Mouse (Mus musculus) gastrocnemius, postnatal 36 days (tissue): ENCODE measurements at regions not wholly inside any gene's neighbourhood (a gene's known extent, or its start where the extent isn't known, plus 50 kb on each side); places are given as distances from the start of the nearest gene placed in this dataset.

Experiments
- DNase-seq, 2 experiments: peaks; one replicate each; pipeline ENCODE4 v3.0.0; 2022
- intact Hi-C: fragments of 180-260 bp; cut with DNase I; formaldehyde crosslinking; loops from one replicate; pipeline ENCODE4 v1.15.1; 2025

DNA sequence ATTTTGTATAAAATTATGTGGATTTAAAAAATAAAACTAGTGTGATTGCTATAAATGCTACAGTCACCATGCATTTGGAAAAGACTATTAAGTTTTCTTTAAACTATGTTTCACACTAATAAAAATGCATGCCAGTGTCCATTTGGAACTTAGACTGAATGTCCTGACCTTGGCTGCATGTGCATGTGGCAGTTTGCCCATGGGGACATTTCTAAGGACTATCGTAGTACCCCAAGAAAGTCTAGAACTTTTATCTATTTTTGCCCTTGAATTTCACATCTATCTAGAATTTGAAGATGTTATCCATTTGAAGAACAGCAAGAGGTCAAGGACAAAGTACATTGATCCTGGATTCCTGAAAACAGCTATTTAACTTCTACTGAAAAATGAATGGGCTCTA, 745.9 kb downstream of the Tmem182 start:
- intact Hi-C loops, result no loop called here
- DNase-seq, result no peak

DNA sequence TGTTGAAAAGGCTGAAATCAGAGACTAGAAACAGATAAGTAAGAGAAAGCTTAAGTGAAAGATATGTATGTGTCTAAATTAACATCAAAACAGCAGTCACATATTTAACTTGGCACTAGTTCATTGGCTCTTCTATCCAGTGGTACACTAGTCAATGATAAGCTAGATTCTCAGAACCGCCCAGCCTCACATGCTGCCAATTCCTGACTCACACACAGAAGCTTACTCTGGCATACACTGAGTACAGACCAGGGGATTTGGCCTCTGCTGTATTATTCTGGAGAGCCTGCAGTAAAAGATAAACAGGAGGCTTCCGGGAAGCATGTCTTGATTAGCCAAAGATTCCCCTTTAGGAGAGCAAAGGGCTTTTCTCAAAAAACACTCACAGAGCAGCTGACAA, 750.2 kb downstream of the Tmem182 start:
- intact Hi-C loops, result no loop called here
- peak in 1 of 2 experiments; percentile 12 for DNase-seq

DNA sequence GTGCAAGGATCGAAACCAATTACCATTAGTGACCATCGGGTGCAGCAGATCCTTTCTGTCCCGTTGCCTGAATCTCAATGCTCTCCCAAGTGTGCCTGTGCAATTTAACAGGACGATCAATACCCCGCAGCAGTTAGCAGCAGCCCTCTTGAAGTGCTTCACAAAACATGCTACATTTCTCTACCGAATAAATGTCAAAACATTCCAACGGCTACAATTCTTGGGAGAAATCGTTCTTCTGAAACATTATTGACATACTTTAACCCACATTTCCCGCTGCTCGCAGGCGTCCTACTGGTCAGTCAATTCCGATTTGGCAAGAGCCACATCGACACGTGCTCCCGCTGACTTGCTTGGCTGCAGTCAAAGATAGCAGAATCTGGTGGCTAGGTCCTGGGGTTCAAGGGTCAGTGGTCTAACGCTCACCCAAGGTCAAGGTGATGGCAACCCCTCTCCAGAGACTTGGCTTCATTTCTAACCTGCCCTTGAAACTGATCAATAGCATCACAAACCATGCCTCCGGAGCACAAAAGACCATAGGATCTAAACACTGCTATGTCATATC, 753.8 kb downstream of the Tmem182 start:
- intact Hi-C loops, result no loop called here
- DNase-seq, result no peak

DNA sequence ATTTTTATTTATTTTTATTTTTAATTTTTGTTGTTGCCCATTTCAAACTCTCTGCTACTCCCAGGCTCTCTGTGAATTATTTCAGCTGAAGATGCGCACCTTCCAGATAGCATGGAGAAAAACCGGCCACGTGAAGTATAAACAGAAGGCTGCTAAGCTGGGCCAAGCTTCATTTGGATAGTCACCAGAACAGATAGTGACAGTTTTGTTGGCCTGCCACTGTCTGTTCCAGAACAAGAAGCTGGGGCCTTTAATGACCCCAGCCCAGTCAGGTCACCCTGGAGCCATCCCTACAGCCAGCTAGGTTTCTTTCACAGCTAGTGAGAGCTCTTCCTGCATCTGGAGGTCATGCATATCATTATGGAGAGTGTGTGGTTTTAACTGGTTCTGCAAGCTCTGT, 754.6 kb downstream of the Tmem182 start:
- DNase-seq, result no peak
- intact Hi-C loops, result no loop called here

DNA sequence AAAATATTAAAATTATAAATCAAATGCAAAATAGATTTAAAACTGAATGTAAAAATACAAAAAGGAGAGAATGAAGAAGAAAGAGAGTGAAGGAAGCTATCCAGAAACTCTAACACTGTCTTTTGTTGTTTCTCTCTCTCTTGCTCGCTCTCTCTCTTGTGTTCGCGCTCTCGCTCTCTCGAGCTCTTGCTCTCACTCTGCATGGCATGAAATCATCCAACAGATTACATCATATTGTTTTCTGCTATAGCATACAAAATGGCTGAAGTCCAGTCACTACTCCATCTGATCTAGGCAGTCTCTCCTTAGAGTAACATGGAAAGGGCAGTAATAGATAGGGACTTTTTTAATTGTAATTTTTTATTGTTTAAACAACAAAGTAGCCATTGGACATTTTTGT, 798.1 kb downstream of the Tmem182 start:
- no peak for DNase-seq
- intact Hi-C loops, result no loop called here

DNA sequence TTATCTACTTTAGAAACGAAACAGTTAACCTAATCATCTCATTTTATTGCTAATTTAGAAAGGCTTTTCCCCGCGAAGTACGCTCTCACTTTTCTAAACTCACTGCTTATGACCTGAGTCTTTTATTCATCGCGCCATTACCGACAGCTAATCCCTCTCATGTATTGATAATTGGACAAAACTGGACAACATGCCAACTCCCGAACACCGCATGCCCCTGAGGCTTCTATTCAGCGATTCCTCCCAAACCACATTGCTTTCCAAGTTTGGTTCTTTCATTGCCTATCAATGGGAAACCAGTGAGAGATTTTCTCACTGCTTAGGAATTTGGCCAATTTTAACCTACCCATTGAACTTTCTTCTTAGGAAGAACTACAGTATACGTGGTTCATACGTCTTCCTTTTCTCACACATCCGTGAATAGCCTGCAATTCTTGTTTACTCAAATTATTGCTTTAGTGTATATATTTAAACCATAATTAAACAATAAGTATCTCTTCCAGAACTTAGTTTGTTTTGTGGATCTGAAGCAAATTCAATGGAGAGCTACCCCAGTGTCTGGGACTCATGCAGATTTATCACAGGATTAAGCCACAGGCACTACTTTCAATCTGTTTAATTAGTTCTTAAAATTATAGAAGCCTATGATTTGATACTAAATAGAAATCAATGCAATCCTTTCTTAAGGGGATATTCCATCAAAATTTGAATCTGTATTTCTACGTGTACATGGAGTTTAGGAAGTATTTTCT, 799.8 kb downstream of the Tmem182 start:
- intact Hi-C loops, result no loop called here
- no peak for DNase-seq

DNA sequence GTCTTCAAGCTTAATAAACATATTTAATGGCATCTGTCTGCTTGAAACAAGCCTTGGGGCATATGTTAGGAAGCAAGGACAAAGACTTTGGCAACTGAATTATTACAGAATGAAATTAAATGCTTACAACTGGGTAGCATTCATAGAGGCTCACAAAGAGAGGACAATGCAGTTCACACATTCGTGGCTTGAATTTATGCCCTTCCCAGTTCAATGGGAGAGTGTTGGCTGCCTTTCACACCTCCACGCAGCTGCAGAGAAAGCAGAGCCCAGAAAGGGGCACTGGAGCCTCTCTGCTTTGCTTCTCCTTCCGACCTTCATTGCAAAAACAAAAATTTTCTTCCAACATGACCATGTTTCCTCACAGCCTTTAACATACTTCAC, 800.3 kb downstream of the Tmem182 start:
- DNase-seq, result no peak
- intact Hi-C loops, result no loop called here

DNA sequence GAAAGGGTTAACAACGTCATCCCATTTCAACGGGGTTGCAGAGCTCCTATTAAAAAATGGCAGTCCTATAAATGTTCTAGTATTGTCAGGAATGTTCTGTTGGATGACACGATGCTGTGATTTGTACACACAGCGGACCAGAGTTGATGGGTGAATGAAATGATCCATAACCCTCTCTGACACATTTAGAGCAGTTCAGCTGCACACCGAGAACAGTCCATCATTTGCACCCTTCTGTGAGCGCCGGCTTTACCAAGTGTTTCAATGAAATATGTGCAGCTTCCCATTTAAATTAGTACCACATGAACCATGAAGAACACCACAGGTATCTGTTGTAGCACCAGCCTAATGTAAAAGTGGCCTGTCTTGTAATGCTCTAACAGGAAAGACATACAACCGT, 805.4 kb downstream of the Tmem182 start:
- no peak for DNase-seq
- intact Hi-C loops, result no loop called here

DNA sequence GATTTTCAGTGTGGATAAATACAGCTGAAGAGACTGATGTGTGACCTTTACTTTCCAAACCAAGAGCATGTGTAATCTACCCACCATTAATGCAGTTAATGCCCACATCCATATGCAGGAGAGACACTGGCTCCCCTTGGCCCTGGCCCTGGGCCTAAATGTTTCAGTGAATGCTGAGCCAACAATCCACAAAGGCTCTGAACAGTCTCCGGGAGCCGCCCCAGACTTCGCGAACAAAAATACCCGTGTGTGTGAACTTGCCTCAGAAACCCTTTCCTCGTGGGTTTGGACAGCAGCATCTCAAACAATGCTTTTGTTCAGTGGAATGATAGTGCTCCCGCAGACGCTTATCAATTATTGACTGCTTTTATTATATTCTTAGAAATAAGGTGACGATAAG, 846.4 kb downstream of the Tmem182 start:
- intact Hi-C loops, result no loop called here
- no peak for DNase-seq

DNA sequence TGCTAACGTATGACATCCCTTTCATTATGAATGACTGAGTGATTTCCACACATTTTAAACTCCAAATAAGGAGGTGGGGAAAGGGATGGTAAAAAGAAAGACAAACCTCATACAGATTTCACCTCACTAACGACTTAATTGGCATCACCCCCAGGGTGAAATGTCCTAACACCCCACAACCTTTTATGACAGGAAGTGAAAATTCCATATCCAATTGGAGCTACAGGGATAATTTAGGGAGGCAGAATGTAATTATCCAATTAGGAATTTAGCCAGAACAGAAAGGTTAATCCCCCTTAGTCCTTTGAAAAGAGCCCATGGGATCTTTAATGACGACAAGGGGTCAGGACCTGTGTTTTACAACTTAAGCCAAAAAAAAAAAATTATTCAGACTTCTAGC, 846.8 kb downstream of the Tmem182 start:
- intact Hi-C loops, result no loop called here
- DNase-seq, result no peak

DNA sequence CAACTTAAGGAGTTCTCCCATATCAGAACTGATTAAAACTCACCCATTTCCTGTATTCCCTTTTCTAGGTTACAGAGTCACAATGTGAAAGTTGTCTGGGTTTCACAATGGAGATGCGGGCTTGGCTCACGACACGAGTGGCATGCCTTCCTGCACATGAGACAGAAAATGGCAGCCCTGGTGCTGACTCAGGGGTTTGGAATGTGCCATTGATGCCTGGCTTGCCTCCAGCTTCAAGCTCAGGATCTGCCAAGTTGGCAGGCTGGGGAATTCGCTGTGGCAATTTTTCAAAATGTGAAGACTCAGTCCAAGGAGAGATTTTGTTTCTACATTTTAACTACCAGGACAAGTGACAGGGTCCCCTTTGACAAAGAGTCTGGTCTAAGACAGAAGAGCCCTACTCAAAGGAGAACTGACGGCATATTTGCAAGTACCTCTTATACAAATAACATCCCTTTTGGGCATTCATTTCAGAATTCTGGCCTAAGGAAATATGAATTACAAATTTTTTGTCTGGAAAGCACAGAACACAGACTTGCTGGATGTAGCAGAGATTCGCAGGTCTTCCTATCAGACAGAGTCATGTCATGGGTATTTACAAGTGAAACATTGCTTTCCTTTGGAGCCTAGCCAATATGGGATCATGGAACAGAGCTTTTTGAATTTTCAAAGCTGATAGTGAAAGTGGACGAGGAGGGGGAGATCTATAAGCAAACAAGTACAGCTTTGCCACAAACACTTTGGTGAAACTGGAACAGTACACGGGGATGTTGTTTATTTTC, 847.4 kb downstream of the Tmem182 start:
- intact Hi-C loops, result no loop called here
- DNase-seq, result peak; percentile 7 to 20

DNA sequence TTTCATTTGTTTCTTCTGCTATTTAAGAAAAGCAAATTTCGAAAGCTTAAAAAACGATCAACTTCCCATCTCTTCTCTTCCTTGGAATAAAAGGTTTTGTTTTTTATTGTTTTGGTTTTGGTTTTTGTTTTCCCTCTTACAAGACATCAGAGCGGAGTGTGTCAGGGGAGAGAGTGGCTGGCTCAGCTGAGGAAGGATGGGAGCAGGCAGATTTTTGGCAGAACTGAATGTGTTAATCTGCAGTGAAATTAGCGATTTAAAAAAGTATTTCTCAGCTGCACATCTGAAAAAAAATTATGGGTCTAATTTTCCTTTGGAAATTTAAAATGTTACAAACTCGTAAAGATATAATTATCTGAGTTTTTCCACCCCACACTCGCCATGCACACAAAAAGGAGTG, 868.7 kb downstream of the Tmem182 start:
- intact Hi-C loops, result no loop called here
- no peak for DNase-seq

DNA sequence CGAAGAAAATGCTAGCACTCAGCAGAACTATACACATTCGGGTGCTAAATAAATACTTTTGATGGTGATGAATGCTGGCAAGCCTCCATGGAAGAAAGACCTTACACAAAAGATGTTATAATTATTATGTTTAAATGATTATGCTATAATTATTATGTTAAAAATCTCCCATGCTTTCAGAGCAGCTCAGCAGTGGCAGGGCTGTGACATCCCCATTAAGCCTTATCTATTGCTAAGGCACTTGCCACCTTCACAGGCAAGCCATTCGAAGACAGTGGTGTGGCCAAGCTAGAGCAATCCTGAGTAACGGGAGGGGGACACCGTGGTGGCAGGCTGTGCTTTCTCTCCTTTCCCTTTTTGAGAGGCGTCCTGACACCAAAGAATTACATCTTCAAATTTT, 869.9 kb downstream of the Tmem182 start:
- intact Hi-C loops, result no loop called here
- DNase-seq, result no peak

DNA sequence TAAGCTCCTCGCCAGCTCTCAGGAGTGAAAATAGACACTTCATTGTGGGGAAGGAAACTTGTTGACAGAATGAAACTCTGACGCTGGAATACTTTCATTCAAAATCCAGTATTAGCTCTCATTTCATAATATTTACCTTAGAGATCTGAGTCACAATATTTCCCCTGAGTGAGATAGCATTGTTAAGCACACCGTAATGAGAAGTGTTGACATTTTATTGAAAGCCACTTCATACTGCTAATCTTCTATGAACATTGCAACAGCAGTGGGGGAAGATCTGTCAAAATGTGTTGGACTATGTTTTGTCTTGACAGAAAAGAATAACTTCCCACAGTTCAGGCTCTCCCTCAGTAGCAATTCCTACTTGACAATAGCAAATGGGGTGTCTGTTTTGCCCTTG, 900.3 kb downstream of the Tmem182 start:
- no peak for DNase-seq
- intact Hi-C loops, result no loop called here

DNA sequence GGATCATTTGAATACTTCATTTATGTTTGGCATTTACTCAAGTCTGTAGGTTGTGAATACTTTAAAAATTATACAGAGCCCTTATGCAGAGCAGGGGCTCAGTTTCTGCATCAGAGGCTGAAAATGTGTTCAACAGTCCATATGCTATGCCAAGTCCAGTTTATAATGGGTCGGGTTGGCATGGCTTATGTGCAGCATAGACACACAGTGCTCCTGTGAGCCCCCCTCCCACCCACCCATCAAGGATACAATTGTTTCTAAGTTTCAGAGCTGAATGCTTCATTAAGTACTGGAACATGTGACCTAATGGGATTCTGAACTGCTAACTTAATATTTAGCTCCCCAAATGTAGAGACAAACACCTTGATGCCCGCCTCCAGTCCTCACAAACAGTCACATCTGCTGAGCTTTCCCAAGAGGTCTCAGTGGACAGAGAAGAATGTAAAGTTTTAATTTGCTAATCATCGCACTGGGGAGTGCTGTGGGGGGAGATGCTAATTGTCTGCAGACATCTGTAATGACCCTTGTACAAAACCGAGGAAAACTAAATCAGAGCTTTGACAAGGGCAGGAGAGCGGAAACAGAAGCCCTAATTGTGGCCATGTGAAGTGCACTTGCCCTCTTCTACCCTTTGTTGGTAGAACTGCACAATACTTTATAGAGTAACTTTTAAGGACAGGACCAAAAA, 937.4 kb downstream of the Tmem182 start:
- intact Hi-C loops, result no loop called here
- DNase-seq, result no peak

DNA sequence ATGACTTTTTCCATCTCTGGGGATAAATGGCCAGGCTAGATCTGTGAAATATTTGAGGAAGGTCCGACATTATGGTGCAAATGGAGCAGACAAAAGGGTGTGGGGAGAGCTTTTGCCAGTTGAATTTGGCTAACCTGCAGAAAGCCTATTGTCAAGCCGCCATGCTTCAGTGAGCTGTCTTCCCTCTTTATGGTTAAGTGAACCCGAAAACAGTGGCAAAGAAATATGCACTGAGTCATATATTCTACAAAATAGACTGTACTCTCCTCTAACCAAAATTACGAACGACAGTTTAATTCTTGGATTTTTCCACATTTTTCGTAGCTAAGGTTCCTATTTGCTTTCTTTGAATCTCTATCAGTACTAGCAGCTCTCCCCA, 937.9 kb downstream of the Tmem182 start:
- no peak for DNase-seq
- intact Hi-C loops, result no loop called here

DNA sequence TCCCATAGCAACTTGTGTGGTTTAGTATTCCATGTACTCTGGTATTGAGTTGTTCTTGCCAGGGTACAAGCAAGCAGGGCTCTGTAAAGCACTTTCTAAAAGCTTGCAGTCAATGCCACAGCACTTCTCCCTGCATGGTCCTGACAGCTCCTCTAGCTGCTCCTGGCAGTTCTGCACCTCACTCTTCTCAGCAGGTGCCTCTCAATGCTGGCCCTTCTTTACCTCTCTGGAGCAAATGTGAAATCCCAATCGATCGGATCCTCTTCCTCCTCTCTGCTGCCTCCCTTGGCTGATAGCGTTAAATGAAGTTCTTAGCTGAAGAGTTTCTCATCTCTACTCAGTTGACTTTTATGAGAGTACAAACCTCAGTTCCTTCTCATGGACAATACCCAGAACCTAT, 939.1 kb downstream of the Tmem182 start:
- intact Hi-C loops, result no loop called here
- DNase-seq, result no peak

DNA sequence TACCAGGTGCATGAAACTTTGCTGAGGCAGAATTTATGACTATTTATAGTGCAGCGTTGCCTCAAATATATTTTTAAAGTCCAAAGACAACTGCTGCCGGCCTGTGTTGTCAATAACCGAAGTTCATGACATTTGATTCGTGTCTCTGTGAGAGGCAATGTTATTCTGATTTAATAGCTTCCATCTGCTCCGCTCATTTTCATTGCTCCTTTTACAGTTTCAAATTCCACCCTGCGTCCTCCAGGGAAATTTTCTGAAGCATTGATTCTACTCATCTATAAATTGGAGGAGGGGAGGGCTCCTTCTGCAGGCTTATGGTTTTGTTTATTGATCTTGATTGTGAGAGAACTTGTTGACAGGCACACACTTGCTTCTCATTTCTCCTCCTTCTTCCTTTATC, 936.2 kb upstream of the Pou3f3 start:
- intact Hi-C loops, result no loop called here
- no peak for DNase-seq
